Mouse (Mus musculus) lung, adult 2 months (tissue): ENCODE results near the gene Slc11a1. TPM values are rescaled to one million over a fixed set of nuclear protein-coding genes. Genes with fewer than 3 reads are reported as not detected.
"Not testable (repeated sequence)": the region's sequence is repeated elsewhere in the genome, so short reads cannot be mapped to it uniquely, and the experiment has no call there.

Experiments used
- DNase-seq: peaks from one replicate; pipeline ENCODE4 v3.0.0; 2022
- H3K4me1 ChIP-seq: fragments of 200-500 bp; 2 replicates; pipeline ENCODE4 v1.6.1; 2011; ENCODE audit warnings: low read length; ENCODE audit not compliant: control insufficient read depth, insufficient read depth
- H3K4me3 ChIP-seq: fragments of 200-500 bp; replicated peaks from 2 replicates; pipeline ENCODE3; 2011; ENCODE audit warnings: low read depth, mild to moderate bottlenecking, control low read depth, low read length; ENCODE audit errors: extremely low read depth
- CTCF ChIP-seq: fragments of 200-500 bp; IDR thresholded peaks from 2 replicates; pipeline ENCODE4 v1.5.1; 2011; ENCODE audit warnings: mild to moderate bottlenecking, low read length, control low read depth; ENCODE audit not compliant: insufficient read depth
- POLR2A ChIP-seq: fragments of 200-500 bp; IDR thresholded peaks from 2 replicates; pipeline ENCODE4 v1.6.1; 2011; ENCODE audit warnings: low read depth, mild to moderate bottlenecking, control low read depth, low read length, borderline replicate concordance; ENCODE audit errors: extremely low read depth
- WGBS: fragments of 180-500 bp; shearing (Covaris S2); methylation state at CpG from one replicate; pipeline ENCODE4 v1.1.7; 2018; 5-methylcytosine and 5-hydroxymethylcytosine counted together
- polyA plus RNA-seq: library from polyadenylated mRNA; depleted of rRNA; stranded (reverse); fragments of >200 nt; gene quantifications from 2 replicates; pipeline ENCODE4 v1.2.3, GENCODE M21; 2012

Gene Slc11a1
- polyA plus RNA-seq, 1 experiment: 41.8 TPM

DNA sequence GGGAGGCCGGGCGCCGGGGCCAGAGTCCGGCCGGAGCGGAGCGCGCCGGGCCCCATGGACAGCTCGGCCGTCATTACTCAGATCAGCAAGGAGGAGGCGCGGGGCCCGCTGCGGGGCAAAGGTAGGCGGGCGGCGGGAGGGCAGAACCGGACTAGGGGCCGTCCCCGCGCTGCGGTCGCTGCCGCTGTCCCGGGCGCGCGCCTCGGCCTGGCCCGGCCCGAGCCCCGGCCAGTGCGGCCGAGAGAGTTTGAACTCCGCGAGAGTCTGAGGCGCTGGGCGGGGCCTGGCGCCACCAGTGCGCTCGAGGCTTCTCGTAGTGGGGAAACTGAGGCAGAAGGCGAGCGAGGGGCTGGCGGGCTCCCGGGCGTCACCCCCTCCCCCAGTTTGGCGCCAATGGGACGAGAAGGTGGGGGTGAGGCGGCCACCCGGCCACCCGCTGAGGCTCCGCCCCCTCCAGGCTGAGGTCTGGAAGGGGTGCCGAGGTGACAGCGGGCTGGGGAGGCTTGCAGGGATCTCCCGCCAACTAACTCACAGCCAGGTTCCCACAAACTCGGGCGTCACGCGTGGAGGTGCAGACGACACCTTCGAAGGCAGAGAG lies 16.9 kb downstream of the Slc11a1 start:
- peaks cover 20% of the 10 kb centered on the region for H3K4me1 ChIP-seq

DNA sequence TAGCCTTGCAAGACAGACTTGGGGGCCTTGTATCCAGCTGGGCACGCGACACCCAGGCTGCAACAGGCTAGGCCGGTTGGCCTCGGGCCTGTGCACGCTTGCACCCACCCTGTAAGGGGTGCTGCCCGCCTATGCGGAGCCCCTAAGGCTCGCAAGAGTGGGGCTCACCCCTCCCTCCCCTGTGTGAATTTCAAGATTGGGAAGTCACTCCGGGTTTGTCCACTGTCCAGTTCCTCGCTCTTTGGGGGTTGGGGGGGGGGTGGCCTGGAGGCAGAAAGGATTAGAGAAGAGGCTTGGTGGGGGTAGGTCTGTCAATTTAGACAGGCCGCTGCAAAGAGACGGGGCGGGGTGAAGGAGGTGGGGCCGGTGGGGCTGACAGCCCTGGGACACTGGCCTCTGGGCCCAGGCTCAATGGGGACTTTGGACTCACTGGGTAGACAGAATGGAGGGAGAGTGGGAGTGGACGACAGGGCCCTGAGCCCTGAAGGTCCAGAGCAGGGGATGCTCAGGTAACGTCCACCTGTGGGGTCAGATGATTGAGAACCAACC lies 17.5 kb downstream of the Slc11a1 start:
- H3K4me3 ChIP-seq: peak overlapping the region; percentile 93
- H3K4me1 ChIP-seq: peaks cover 18% of the 10 kb centered on the region
- TF ChIP-seq CTCF (no peak), POLR2A (no peak)
- DNase-seq: no peak
- 1% methylated on average over 16 of the region's 16 CpGs for WGBS

More for the DNA sequence above, 16.9 kb downstream of the Slc11a1 start:
- DNase-seq: peak; percentile 87
- H3K4me3 ChIP-seq: peak overlapping the region; percentile 93
- TF ChIP-seq CTCF: no peak
- peak; percentile 50; the same call in 1 of the 2 replicates for TF ChIP-seq POLR2A
- WGBS: under 1% methylated on average over 56 of the region's 63 CpGs

DNA sequence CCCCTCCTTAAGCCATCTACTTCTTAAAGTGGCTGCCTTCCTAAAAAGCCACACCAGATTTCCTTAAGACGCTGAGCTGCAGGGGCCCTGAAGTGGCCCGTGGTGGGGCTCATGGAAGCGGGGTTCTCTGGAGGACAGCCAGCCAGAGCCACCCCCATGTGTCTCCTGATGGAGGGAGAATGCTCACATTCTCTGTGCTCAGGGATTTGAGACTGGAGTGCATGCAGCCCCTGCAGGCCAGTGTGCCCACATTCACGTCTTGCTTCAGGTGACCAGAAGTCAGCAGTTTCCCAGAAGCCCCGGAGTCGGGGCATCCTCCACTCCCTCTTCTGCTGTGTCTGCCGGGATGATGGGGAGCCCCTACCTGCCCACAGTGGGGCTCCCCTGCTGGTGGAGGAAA lies 18.0 kb downstream of the Slc11a1 start:
- Histone ChIP-seq H3K4me1 (peaks cover 14% of the 10 kb centered on the region), H3K4me3 (no peak overlapping the region)
- 20% methylated on average over 7 of the region's 7 CpGs for WGBS
- no peak for TF ChIP-seq CTCF
- no peak for TF ChIP-seq POLR2A
- no peak for DNase-seq

DNA sequence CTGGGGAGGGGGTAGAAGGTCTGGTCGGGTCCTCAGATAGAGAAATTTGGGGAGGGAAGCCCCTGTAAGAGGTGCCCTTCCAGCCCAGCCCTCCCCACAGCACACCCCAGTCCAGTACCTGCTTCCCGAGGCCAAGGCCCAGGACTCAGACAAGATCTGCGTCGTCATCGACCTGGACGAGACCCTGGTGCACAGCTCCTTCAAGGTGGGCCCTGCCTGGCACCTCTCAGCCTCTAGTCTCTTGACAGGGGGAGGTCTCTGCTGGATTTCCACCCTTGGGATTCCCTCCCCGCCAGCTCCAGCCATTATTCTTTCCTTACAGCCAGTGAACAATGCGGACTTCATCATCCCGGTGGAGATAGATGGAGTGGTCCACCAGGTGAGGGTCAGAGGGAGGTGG lies 18.7 kb downstream of the Slc11a1 start:
- Histone ChIP-seq H3K4me1 (peaks cover 14% of the 10 kb centered on the region), H3K4me3 (no peak overlapping the region)
- 83% methylated on average over 9 of the region's 9 CpGs for WGBS
- DNase-seq: no peak
- no peak for TF ChIP-seq POLR2A

DNA sequence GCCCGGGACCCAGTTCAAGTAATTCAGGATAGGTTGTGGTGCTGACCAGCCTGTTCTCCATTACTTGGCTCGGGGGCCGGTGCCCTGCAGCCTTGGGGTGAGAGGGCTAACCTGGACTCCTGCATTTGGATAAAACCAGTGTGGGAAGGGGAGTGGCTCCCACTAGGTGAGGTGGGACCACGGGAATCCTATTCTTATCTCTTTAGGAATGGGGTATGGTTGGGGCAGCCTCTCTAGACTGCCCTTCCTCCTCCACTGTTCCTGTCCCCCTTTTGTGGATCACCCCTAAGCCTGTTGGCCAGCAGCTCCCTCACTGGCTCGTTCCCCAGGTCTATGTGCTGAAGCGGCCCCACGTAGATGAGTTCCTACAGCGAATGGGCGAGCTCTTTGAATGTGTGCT lies 19.3 kb downstream of the Slc11a1 start:
- WGBS: 84% methylated on average over 9 of the region's 9 CpGs

DNA sequence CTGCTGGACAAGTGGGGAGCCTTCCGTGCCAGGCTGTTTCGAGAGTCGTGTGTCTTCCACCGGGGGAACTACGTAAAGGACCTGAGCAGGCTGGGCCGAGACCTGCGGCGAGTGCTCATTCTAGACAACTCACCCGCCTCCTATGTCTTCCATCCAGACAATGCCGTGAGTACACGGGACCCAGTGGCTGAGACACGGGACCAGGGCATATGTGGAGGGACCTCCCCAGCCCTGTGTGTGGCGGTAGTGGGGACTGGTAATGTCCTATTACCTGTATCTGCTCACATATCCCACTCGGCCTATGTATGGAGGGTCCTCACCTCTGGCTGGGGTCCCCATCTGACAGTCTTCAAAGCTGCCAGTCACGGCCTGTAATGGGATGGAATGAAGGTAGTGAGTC lies 19.9 kb downstream of the Slc11a1 start:
- no peak for TF ChIP-seq POLR2A
- TF ChIP-seq CTCF: no peak
- 86% methylated on average over 15 of the region's 15 CpGs for WGBS
- Histone ChIP-seq H3K4me1 (peaks cover 11% of the 10 kb centered on the region), H3K4me3 (no peak overlapping the region)
- DNase-seq: no peak

More for the DNA sequence above, 19.3 kb downstream of the Slc11a1 start:
- TF ChIP-seq CTCF (no peak), POLR2A (no peak)
- Histone ChIP-seq H3K4me3 (no peak overlapping the region), H3K4me1 (peaks cover 14% of the 10 kb centered on the region)
- DNase-seq: no peak

DNA sequence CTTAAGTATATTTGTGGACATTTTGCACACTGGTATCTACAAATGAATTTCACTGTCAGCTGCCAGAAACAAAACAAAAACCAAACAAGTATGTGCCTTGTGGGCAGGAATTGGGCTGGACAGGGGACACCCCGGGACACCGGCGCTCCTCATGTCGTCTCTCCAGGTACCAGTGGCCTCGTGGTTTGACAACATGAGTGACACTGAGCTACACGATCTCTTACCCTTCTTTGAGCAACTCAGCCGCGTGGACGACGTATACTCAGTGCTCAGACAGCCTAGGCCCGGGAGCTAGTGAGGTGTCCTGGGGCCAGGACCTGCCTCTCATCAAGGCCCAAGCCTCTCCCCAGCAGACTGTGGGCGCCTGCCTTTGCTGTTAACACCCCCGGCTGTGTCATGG lies 20.3 kb downstream of the Slc11a1 start:
- H3K4me1 ChIP-seq: peaks cover 7% of the 10 kb centered on the region
- TF ChIP-seq POLR2A (no peak), CTCF (no peak)
- no peak for DNase-seq
- 75% methylated on average over 13 of the region's 13 CpGs for WGBS
- no peak overlapping the region for H3K4me3 ChIP-seq

DNA sequence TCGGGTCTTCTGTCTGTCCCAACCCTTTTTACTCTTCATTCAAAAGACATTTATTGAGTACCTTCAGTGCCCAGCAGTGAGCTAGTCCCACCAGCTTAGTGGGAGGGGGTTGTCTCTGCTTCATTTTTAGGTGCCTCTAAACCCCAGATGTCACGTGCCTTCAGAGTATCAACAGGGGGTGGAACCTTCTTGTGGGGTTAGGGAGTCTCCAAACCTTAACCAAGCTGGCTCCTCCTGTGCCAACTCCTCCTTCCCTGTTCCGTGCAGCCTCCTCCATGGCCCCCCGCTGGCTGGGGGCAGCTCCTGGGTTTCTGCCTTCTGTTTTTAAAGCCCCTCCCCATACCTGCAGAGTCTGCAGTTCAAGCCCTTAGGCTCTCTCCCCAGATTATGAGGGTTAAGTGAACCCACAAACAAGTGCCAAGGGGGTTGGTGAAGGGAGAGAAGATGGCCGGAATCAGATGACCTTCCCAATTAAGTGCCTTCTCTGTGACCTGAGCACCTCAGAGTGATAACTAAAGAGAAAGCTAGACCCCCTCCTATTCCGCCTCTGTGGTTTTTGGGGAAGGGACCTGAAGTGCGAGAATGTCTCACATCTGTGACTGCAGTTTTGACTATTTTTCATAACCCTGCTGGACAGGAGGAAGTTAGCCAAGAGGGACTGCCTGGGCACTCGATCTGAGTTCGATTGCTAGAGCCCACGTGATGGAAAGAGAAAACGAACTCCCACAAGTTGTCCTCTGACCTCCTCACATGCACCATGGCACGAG lies 21.6 kb downstream of the Slc11a1 start:
- peak overlapping the region; percentile 12 for H3K4me3 ChIP-seq
- not testable (repeated sequence) for H3K4me1 ChIP-seq
- peak; percentile 59 for DNase-seq
- 8% methylated on average over 12 of the region's 12 CpGs for WGBS

DNA sequence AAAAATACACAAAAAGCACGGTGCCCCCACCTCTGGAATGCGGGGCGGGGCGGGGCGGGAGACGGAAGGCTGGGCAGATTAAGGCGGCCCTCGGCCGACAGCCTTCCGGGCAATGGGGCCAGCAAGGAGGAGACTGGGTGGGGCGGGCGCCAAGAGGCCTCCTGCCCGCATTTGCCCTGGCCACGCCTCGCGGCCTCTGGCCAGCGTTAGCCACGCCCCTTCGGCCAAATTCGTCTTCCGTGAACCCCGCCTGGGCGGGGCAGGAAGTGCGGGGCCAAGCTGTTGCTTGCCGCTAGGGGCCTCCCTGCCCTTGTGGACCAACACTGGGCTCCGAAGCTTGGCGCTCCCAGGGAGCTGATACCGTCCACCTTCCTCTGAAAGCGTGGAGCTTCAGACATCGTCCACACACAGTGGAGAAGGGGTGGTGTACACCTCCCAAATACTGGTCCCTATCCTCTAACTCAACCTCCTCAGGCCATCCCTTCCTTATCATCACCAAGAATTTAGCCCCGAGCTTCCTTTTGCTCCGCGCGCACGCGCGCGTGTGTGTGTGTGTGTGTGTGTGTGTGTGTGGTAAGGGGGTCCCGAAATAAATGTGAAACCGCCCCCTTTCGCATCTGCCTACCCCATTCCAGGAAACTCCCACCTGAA lies 22.4 kb downstream of the Slc11a1 start:
- WGBS: under 1% methylated on average over 41 of the region's 41 CpGs
- Histone ChIP-seq H3K4me3 (peak overlapping the region; percentile 65), H3K4me1 (peaks cover 5% of the 10 kb centered on the region)
- peak; percentile 99 for DNase-seq
- peak; percentile 97 for TF ChIP-seq POLR2A
- peak; percentile 69 for TF ChIP-seq CTCF

DNA sequence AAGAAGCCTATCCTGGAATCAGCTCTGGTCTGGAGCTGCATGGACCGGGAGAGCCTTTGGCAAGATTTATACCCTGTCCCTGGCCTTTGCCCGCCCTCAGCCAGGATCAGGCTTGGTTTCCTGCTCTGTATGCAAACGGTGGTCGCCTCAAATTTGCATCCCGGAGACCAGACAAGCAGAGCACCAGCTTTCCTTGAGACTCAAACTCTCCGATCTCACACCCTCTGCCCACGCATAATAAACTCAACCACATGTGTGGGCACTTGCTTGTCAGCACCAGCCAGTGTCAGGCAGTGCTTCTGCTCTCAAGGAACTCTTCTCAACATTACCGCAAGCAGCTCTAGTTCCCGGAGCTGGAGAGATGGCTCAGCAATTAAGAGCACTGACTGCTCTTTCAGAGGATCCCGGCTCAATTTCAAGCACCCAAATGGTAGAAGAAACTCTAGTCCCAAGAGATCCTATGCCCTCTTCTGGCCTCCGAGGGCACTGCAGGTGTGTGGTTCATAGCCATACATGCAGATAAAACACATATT lies 23.0 kb downstream of the Slc11a1 start:
- 3% methylated on average over 11 of the region's 11 CpGs for WGBS
- peak; percentile 60 for TF ChIP-seq CTCF
- TF ChIP-seq POLR2A: peak; percentile 16; the same call in 1 of the 2 replicates
- DNase-seq: peak; percentile 71

More for the DNA sequence above, 23.0 kb downstream of the Slc11a1 start:
- H3K4me3 ChIP-seq: peak overlapping the region; percentile 65
- H3K4me1 ChIP-seq: peaks cover 1% of the 10 kb centered on the region
